Mouse (Mus musculus) 416B (cell line): Measurements from ENCODE around the gene Nf2.

Source experiments
- DNase-seq: peaks from one replicate; pipeline ENCODE4 v3.0.0; 2011; ENCODE audit warnings: low read depth

Nf2 gene

DNA sequence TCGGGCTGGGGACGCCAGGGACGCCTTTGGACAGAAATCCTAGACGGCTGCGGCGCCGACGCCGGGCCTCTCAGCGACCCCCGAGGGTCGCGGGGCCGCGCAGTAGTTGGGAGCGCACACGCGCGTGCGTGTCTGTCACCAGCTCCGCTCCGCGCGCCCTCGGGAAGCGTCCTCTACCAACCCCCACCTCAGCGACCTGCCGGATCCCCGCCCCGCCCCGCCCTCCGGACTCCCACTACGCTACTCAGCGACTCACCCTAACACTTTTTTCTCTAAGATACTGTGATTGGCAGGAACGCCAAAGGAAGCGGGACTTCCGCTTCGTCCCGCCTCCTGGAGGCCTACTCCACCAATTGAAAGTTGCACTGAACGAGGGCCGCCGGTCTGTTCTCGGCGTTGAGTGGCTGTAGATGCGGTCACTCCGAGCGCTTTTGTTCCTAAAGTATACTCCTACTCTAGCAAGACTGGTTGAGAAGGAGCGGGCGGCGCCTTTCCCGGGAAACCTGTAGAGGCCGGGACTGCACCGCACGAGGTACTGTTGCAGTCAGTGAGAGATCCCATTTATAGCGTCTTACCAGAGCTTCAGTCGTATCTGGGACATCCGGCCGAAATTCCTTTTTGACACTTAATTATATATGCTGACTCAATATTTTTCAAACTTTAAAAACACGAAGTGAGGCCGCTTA, at the start of gene Nf2:
TSS of gene Nf2 (minus strand) at position 279 of the 686 bp plus-strand sequence.
- peak; percentile 99 for DNase-seq

DNA sequence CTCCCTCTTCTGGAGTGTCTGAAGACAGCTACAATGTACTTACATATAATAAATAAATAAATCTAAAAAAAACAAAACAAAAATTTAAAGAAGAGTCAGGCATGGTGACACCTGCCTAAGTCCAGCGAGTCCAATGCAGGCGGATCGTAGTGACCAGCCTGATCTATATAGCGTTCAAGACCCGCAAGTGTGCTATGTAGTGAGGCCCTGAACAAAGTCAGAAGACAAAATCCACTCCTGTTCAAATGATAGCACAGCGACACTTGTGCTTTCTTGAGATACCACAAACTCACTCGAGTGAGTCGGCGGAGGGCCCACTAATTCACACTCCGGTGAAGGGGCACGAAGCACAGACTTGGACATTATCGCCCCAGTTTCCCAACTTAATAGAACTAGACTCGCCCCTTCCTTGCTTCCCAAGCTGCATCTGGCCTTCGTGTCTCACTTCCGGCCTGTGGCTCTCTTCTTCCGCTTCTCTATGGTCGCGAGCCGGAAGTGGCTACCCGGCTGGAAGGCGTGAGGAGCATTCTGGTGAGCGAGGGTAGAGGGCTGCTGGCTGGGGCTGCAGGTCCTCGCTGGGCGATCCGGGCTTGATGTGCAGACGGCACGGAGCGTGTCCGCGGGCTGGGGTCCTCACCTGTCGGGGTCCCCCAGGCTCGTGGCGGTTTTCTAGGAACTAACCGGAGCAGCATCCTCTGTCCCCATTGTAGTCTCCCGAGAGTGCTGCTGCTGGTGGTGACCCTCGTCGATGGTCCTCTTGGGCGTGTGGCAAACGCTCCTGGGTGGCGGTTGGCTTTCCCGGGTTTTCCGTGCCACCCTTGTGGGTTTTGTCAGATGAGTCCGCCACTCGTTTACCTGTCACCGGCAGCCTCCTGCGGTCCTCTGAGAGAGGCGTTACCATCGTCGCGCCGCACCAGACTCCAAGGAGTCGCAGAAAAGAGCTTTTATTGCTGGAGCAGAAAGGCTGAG, 45.8 kb upstream of the Nf2 start, which contains the start of gene Thoc5:
TSS of gene Thoc5 (plus strand) at position 473 of the 969 bp plus-strand sequence.
- DNase-seq, result peak; percentile 91

DNA sequence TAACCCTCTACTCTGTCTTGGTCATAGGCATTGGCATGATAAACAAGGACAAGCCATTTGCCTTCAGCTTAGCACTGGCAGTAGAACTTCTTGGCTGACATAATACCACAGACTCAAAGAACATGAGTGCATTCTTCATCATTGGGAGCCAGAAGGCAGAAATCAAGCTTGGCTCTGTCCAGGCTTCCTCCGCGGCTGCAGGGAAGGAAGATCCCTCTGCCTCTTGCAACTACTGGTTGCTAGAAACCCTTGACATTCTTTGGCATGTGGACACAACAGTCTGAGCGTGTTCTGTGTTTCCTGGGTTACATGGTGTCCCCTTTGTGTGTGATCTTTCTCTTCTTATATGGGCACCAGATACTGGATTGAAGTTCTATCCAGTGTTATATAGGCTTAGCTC, 37.7 kb upstream of the Nf2 start:
- no peak for DNase-seq

DNA sequence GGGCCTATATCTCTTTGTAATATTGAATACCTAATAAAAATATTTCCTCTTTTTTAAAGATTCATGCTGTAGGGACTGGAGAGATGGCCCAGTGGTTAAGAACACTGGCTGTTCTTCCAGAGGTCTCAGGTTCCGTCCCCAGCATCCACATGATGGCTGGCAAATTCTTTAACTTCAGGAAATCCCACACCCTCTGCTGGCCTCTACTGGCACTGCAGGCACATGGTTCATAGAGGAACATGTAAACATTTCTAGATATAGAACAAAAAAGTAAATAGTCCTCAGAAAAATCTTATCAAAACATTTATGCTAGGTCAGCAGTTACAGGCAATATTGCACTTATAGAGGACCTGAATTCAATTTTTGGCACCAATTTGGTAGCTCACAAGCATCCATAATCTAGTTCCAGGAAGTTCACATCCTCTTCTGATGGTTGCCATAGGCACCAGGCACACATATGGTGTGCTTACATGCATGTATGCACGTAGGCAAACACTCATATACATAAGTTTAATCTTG, 36.1 kb upstream of the Nf2 start:
- DNase-seq, result peak; percentile 71

DNA sequence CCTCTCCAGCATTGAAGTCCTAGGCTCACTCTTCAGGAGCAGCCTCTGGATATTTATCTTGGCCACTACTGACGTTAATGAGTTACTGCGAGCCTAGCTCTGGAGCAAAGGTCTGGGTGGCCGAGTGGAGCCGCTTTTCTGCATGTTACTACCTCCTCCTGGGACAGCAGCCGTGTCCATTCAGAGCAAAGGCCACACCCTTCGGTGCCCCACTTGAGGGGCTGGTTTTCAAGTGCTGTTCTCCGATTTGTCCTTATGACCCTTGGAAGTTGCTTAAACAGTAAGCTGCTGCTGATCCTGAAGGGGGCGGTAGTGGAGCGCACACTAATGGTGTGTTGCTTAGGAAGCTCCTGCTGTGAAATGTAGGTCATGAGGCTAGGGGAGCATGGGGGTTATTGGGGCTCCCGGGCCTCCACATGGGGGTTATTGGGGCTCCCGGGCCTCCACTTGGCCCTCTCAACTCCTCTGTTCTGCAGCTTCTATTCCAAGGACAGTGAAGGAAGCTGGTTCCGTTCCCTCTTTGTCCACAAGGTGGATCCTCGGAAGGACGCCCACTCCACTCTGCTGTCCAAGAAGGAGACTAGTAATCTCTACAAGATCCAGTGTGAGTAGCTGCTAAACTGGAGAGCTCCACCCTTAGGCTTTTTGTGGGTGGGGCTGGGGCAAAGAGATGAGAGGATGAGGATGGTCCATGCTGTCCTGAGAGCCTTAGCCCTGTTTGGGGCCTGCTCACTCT, 33.7 kb upstream of the Nf2 start:
- peak; percentile 51 for DNase-seq

DNA sequence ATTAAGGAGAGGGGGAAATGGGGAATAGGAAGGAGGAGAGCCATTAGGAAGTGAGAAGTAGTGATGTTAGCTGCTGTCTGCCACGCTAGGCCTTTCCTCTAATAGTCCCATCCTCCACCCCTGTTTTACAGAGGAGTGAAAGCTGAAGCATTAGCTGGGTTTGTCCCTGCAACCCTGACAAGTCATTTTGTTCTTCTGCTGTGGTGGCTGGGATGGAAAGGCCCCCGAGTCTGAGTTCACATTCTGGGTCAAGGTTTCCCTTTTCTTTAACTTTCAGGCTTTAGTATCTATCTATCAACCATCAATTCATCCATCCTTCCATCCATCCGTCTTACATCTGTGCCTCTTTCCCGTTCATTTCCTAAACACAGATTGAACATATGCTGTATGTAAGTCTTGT, 31.8 kb upstream of the Nf2 start:
- no peak for DNase-seq

DNA sequence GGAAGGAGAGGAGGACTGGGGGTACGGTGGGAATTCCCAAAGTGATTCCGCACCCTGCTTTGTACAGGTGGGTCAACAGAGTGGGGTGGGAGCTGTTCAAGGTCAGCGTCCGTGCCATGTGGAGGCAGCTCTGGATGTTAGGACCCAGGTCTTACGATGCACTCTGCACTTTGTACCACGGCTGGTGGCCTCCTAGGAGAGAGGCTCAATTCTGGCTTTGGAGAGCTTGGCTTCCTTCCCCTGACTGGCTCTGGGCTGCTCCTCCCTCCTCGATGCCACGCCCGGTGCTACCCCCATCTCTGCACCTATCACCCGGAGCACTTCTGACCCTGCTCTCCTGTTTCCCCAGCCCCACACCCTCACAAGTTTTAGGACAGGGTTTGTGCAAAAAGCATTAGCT, 25.2 kb upstream of the Nf2 start:
- peak; percentile 34 for DNase-seq

DNA sequence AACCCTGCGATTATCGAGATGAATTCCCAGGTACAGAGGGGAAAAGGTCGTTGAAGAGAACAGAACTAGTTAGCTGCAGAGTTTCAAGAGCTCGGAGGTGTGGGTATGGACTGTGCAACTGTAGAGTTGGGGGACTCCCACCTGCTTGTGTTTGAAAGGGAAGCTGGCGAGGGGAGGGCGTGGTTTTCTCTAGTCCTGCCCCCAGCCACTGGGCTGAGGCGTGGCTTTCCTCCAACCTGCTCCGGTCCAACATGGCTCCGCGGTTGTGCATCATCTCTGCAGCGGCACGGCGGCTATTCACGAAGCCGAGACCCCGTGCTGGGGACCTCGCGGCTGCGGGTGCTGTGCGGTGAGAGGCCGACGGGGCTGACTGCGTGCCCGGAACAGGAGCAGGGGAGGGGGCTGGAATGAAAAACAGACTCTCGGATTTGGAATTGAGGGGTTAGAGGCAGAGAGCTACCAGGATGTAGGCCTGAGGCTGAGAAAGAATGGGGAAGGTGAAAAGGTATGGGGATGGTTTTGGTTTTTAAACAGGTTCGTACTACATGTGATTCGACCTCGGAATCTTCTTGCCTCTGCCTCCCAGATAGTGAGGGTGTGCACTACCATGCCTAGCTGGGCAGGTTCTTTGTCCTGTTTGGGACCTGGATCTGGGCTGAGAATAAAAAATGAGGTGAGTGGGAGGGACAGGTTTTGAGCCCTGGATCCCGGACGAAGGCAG, 24.6 kb upstream of the Nf2 start, which contains the start of gene Nipsnap1:
TSS of gene Nipsnap1 (plus strand) at position 197 of the 721 bp plus-strand sequence.
- DNase-seq, result peak; percentile 87

DNA sequence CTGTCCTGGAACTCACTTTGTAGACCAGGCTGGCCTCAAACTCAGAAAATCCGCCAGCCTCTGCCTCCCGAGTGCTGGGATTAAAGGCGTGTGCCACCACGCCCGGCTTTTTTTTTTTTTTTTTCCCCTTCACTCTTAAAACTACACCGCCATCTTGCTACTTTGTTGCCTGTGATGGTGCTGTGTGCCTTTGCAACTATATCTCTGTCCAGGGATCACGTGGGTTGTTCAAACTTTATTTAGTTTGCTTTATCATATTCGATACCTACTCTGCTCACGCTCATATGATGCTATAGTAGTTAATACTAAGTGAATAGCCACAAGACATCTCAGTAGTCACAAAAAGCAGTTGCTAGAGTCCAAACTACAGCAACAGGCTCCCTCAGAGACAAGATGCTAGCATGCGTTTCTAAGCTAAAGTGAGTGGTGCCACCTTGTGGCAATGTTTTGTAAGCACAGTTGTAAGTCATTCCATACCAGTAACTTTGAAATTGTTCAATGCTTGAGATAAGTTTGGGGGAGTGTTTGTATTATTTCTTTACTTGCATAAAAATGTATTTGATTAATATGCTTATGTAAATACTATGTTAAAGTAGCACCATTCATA, 16.4 kb upstream of the Nf2 start:
- peak; percentile 85 for DNase-seq

DNA sequence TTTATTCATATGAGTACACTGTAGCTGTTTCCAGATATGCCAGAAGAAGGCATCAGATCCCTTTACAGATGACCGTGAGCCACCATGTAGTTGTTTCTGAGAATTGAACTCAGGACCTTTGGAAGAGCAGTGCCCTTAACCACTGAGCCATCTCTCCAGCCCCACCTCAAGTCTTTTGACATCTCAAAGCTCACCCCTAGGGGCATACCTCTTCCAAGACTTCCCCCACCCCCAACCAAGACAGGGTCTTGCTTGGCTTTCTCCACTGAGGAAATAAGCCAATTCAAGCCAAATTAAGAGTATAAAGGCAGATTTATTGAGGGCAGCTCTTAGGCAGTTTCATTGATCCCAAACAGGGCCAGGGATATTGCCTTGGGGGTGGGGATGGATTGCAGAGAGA, 13.4 kb upstream of the Nf2 start:
- DNase-seq, result no peak

DNA sequence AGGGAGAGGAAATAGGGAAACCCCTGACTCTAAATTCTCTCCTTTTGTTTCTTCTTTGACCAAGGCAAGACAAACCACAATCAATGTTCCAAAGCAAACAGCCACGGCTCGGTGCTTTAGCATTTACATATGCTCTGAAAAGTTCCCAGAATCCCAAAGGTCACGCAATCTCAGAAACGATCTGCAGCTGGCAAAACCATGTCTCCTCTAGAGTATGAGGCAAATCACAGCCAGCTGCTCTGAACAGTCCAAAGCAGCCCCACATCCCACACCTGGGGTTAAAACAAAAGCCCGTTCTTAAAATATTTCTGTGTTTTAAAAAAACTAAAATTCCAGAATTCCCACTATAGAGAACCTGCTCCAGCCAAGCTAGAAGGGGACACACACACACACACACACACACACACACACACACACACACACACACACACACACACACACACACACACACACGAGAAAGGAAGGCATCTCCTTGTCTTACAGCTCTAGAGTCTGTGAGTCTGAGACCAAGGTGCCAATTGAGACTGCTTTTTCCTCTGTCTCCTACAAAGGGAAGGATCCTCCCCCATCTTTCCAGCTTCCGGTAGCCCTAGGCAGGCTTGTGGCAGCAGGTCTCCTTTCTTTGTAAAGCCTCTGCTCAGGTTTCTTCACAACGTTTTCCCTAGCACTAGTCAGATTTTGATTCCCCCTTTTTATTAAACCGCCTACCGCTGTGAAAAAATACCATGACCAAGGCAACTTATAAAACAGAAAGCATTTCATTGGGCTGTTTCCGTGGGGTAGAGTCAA, 12.7 kb upstream of the Nf2 start:
- DNase-seq, result no peak

DNA sequence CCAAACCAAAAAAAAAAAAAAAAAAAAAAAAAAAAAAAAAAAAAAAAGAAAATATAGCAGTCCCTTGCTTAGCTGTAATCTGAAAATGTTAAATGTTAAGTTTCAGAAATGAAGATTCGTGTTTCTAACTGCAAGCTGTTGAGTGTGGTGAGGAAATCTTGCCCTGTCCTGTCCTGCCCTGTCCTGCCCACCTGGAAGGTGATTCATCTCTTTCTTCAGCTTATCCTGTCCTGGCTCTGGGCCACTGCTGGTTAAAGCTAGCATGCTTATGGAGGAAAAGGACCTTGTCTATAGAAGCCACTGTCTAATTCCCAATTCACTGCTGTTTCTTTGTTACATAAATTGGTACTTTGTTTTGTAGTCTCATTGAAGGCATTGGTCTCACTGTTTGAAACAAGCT, 11.7 kb upstream of the Nf2 start:
- DNase-seq, result no peak

DNA sequence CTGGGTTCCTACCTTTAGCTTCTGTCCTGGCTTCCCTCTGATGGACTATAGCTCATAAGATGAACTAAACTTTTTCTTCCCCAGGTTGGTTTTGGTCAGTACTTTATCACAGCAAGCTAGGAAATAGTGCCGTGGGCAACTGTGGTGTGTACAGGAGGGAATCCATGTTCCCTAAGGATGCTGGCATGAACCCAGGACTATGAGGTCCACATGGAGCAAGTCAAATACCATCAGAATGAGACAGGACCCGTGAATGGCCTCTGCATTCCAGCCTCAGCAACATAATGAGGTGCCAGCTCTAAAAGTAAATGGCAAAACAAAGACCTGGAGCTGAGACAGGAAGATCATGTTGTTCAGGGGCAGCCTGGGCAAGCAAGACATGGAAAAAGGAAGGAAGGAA, 9.1 kb upstream of the Nf2 start:
- DNase-seq, result no peak

DNA sequence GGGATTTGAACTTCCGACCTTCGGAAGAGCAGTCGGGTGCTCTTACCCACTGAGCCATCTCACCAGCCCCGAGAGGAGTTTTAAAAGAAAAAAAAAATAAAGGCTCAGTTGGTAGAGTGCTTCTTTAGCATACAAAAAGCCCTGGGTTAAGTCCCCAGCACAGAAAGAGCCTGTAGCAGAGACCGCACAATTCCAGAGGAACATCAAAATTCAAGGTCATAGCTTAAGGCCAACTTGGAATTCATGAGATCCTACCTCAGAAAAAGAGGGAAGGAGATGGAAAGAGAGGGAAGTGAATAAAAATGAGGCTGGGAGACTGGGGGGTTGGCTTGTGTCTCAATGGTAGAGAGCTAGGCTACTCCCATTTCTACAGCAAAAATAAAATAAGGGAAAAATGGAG, 4.8 kb upstream of the Nf2 start:
- DNase-seq, result no peak

DNA sequence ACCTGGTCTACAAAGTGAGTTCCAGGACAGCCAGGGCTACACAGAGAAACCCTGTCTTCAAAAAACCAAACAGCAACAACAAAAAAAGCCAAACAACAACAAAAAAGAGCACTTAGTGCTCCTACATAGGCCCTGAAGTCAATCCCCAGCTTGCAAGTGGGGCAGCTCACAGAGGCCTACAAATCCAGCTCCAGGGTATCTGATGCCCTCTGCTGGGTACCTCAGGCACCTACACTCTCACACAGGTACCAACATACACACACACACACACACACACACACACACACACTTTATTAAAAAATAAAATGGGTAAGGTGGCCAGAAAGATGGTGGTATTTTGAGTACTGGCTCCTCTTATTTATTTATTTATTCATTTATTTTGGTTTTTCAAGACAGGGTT, 3.7 kb upstream of the Nf2 start:
- no peak for DNase-seq

DNA sequence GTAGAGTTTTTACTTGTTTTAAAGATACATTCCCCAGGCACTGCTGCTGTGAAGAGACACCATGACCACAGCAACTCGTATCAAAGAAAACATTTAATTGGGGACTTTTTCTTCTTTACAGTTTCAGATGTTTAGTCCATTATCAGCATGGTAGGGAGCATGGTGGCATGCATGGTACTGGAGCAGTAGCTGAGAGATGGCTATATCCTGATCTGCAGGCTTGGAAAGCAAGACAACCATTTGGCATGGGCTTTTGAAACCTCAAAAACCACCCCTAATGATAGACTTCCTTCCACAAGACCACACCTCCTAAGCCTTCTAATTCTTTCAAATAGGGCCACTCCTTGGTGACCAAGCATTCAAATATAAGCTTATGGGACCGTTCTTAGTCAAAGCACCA, 1.1 kb upstream of the Nf2 start:
- DNase-seq, result peak; percentile 74

DNA sequence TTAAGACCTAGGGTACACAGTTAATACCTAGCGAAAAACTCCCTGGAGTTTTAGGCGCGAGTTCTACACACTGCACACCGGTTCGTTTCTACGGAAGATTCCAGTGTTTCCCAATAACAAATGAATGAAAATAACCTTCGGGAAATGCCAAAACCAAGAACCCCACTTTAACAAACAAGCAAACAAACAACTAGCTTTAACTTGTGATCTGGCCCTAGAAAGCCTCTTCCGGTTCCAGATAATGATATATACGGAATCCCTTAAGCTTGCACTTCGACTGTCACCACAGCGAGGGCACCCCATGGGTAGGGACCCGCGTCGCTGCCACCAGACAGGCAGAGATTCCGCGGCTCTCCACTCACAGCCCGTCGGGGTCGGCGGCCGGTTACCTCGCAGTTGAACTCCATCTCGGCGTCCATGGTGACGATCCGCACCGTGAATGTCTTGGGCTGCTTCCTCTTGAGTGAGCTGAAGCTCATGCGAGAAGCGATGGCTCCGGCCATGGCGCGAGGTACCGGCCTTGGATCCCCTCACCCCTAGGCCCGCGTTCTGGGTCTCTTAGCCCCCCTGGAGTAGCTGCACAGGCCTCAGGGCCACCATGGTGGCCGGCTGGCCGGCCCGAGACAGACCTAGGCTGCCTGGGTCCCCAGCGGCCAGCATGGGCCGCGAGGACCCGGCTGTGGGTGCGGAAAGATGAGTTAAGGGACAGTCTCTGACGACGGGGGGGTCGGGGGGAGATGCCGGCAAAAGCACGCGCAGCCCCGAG, 670 bp downstream of the Nf2 start:
- peak; percentile 52 for DNase-seq

DNA sequence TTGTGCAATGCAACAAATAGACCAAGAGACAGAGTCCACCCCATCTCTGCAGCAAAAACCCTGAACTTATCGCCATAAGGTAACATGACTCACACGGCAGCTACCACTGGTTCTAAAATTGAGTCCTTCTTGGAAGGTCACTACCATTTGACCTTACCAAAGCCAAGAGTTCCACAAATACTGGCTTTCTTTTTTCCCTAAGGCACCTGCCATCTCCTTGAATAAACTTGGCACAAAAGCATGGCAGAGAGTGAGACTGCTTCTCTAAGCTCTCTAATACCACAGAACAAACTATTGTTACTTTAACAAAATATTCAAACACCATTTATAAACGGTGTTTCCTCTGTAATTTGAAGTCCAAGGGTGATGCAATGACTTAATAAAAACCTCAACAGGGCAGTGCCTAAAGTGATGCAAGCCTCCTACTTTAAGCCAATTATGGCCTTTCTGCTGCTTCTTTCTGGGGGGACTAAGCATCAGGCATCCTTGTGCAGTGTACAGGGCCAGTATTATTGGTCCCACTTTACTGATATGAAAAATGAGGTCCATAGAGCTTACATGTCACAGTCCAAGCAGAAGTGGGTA, 8.3 kb downstream of the Nf2 start:
- peak; percentile 79 for DNase-seq

DNA sequence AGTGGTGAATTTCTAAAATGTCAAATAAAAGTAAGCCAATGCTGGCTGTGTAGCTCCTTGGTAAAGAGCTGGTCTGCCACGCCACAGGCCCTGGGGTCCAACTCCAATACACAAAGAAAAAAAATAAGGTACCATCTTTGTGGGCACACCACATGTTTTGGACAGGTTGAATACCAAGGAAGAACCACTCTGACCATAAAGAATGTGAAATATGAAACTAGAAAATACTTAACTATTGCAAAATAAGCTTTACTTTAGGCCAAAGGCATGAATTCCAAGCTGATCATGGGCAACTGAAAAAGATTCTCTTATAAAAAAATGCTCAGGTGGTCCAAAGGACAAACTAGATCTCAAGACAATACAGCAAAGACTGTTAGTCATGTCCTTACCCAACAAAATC, 11.1 kb downstream of the Nf2 start:
- no peak for DNase-seq
